Mouse (Mus musculus) hindbrain, embryonic 11.5 days (tissue): ENCODE results near the gene Sf3a1. TPM values are rescaled to one million over a fixed set of nuclear protein-coding genes. Genes with fewer than 3 reads are reported as not detected.

Experiments used
- ATAC-seq: fragments of 200-750 bp; cut with Nextera tagmentation; 2 replicates; pipeline ENCODE4 v1.8.0; 2017; ENCODE audit warnings: mild to moderate bottlenecking, moderate TSS enrichment, moderate library complexity; ENCODE audit not compliant: low FRiP score
- DNase-seq: peaks from one replicate; pipeline ENCODE4 v3.0.0-alpha.2; 2015; ENCODE audit warnings: low spot score
- H3K27ac ChIP-seq: fragments of 300-500 bp; sonication (generic); 2 replicates; pipeline ENCODE4 v1.5.1; 2014; ENCODE audit warnings: mild to moderate bottlenecking, low read depth, low read length
- H3K27me3 ChIP-seq: fragments of 300-500 bp; sonication (generic); 2 replicates; pipeline ENCODE4 v1.6.1; 2014; ENCODE audit warnings: mild to moderate bottlenecking, low read length, moderate library complexity, mixed read lengths; ENCODE audit not compliant: control insufficient read depth, insufficient read depth
- H3K36me3 ChIP-seq: fragments of 300-500 bp; sonication (generic); 2 replicates; pipeline ENCODE4 v1.6.1; 2014; ENCODE audit warnings: mild to moderate bottlenecking, low read length, moderate library complexity, mixed read lengths; ENCODE audit not compliant: control insufficient read depth, insufficient read depth
- H3K4me1 ChIP-seq: fragments of 300-500 bp; sonication (generic); replicated peaks from 2 replicates; pipeline ENCODE4 v1.6.1; 2014; ENCODE audit warnings: low read length, mixed read lengths; ENCODE audit not compliant: control insufficient read depth, insufficient read depth
- H3K4me2 ChIP-seq: fragments of 300-500 bp; sonication (generic); replicated peaks from 2 replicates; pipeline ENCODE4 v1.6.1; 2014; ENCODE audit warnings: mild to moderate bottlenecking, low read depth, low read length
- H3K4me3 ChIP-seq: fragments of 300-500 bp; sonication (generic); 2 replicates; pipeline ENCODE4 v1.5.1; 2014; ENCODE audit warnings: low read depth, low read length
- H3K9ac ChIP-seq: fragments of 300-500 bp; sonication (generic); 2 replicates; pipeline ENCODE4 v1.6.1; 2014; ENCODE audit warnings: low read depth, low read length
- H3K9me3 ChIP-seq: fragments of 300-500 bp; sonication (generic); 2 replicates; pipeline ENCODE4 v1.6.1; 2016; ENCODE audit warnings: low read length; ENCODE audit not compliant: control insufficient read depth
- WGBS: fragments of 180-500 bp; shearing (Covaris S2); extraction: QIAGEN DNeasy Blood & Tissue Kit; methylation state at CpG from one replicate; pipeline ENCODE4 v1.1.7; 2014; 5-methylcytosine and 5-hydroxymethylcytosine counted together
- polyA plus RNA-seq: library from polyadenylated mRNA; unstranded; fragments of >200 nt; fragmentation: Nextera tagmentation; extraction: Ambion mirVana; gene quantifications from 2 replicates; pipeline ENCODE4 v1.2.1, GENCODE M21; 2014

Gene Sf3a1
- polyA plus RNA-seq, 1 experiment from 2014 or later, result 80.7 TPM

DNA sequence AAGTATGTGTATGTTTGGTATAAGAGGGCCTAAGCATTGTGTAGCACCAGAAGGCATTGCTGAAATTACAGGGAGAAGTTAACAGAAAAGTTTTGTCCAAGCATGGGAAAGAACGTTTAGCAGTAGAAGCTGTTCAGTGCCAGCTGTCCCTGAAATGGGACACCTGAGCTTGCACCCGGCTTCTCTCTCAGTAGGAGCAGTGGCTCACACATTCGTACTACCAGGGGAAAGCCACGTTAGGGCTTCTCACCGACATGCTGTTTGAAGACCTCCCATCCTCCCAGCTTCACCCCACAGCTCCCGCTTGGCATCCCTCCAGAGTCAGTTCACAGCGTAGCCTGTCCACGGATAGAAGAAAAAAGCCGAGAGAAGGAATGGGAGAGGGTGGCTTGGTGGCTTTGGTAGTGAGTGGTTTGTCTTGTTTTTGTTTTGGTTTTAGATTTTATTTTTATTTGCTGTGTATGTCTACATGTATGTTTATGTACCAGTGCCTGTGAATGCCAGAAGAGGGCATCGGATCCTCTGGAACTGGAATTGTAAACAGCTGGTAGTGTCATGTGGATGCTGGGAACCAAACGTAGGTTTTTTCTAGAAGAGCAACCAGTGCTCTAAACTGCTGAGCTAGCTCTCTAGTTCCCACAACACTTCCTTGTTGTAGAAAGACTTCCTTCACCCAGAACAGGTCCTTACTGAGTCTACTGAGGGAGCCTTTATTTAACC lies 42.0 kb downstream of the Sf3a1 start:
- Histone ChIP-seq H3K27ac (no peak overlapping the region), H3K4me3 (no peak overlapping the region), H3K27me3 (no peaks in the 10 kb centered on the region), H3K9me3 (no peaks in the 10 kb centered on the region), H3K36me3 (no peaks in the 10 kb centered on the region), H3K4me1 (no peaks in the 10 kb centered on the region), H3K9ac (no peak overlapping the region), H3K4me2 (no peak overlapping the region)
- 85% methylated on average over 11 of the region's 11 CpGs for WGBS
- ATAC-seq (no peak), DNase-seq (no peak)

DNA sequence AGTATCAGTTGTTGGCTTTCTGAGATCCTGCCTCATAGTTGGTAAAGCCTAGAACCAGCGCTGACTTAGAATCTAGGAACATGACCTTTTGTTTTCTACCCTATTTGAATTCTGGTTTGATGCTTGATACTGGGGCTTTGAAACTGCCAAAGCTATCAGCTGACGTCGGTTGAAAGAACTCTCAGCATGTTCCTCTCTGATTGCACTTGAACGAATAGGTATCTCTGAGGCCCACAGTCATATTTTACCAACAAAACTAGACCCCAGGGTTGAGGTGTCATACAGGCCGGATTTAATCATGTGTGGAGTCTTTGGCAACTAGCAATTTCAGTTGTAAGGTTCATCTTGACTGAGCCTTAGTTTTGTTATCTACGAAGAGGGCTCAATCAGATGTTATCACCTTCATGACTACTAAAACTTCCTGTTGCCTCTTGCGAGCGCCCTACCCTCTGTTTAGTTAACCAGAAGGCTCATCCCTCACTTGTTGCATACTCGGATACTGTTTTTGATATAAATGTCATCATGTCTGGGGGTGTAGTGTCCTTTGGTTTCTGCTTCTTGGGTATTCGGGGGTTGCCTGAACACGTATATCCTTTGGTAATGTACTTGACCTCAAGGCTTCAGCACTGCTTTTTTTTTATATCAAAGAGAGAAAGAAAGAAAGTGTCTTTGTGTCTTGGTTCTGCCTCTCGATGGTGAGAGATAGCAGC lies 43.0 kb downstream of the Sf3a1 start:
- no peak for DNase-seq
- Histone ChIP-seq H3K9ac (no peak overlapping the region), H3K36me3 (no peaks in the 10 kb centered on the region), H3K27me3 (no peaks in the 10 kb centered on the region), H3K27ac (no peak overlapping the region), H3K4me3 (no peak overlapping the region), H3K4me2 (no peak overlapping the region), H3K4me1 (no peaks in the 10 kb centered on the region), H3K9me3 (no peaks in the 10 kb centered on the region)
- 91% methylated on average over 12 of the region's 12 CpGs for WGBS
- ATAC-seq, result no peak

DNA sequence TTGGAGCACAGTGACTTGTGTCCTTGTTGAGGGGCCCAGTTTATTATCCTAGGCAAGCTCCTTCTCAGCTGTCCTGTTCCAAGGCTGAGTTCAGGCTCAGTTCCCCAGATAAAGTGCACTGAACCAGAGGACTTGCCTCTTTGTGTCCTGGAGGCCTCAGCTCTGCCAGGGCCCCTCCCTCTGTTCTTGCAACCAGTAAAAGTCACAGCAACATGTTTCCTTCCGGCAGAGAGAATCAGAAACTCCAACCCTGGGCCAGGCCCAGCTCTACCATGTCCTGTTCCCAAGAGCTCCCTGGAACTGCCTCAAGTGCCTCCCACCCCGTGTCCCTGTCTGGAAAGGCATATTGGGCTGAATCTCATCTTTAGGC lies 43.5 kb downstream of the Sf3a1 start:
- Histone ChIP-seq H3K4me3 (no peak overlapping the region), H3K27me3 (no peaks in the 10 kb centered on the region), H3K4me1 (no peaks in the 10 kb centered on the region), H3K36me3 (no peaks in the 10 kb centered on the region), H3K4me2 (no peak overlapping the region), H3K27ac (no peak overlapping the region), H3K9me3 (no peaks in the 10 kb centered on the region), H3K9ac (no peak overlapping the region)
- WGBS, result 55% methylated on average over 2 of the region's 2 CpGs
- no peak for DNase-seq
- ATAC-seq, result no peak

DNA sequence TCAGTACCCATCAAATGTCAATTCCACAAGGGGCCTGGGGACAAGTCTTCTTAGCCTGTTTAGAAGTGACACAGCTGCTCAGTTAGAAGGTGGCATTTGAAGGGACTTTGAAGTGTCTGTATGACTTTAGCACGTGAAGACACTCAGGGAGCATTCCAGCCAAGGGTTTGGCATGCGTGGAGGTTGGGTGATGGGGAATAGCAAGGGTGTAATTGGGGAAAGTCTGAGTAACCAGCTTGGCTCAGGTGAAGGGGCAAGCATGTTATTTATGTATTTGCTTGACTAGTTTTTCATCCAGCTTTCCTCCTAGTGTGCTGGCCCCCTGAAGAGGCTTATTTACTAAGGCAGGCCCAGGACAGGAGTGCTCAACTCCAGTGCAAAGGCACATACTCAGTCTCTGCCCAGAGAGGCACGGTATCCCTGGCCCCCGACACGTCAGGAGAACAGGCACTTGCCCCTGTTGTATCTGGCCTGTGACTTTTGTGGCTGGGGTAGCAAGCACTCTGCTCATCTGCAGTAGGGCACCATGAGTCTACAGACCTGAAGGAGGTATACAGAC lies 45.0 kb downstream of the Sf3a1 start:
- no peak for DNase-seq
- no peaks in the 10 kb centered on the region for H3K9me3 ChIP-seq
- no peak overlapping the region for H3K9ac ChIP-seq
- H3K4me3 ChIP-seq, result no peak overlapping the region
- H3K36me3 ChIP-seq, result no peaks in the 10 kb centered on the region
- no peaks in the 10 kb centered on the region for H3K27me3 ChIP-seq
- H3K4me1 ChIP-seq, result no peaks in the 10 kb centered on the region
- no peak overlapping the region for H3K4me2 ChIP-seq
- no peak for ATAC-seq
- WGBS, result 89% methylated on average over 5 of the region's 5 CpGs
- no peak overlapping the region for H3K27ac ChIP-seq

DNA sequence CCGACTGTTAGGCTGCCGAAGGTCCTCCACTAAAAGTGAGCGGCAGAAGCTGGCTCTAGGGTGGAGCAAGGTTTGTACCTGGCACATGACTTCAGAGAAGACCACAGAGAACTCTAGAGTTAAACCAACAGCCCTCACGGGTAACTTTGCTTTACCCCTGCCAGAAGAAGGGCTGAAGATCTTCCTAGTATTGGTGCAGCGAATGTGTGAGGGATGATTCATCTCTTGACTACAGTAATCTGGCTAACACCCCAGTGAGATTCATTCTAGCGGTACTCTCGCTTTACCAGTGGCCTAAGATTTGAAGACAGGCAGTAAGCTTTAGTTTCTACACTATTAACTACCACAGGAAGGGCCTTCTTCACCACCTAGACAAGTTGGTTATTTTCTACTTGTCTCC lies 45.8 kb downstream of the Sf3a1 start:
- no peak for ATAC-seq
- no peak for DNase-seq
- Histone ChIP-seq H3K4me2 (no peak overlapping the region), H3K27ac (no peak overlapping the region), H3K4me1 (no peaks in the 10 kb centered on the region), H3K27me3 (no peaks in the 10 kb centered on the region), H3K4me3 (no peak overlapping the region), H3K9ac (no peak overlapping the region), H3K9me3 (no peaks in the 10 kb centered on the region), H3K36me3 (no peaks in the 10 kb centered on the region)
- 89% methylated on average over 7 of the region's 7 CpGs for WGBS

DNA sequence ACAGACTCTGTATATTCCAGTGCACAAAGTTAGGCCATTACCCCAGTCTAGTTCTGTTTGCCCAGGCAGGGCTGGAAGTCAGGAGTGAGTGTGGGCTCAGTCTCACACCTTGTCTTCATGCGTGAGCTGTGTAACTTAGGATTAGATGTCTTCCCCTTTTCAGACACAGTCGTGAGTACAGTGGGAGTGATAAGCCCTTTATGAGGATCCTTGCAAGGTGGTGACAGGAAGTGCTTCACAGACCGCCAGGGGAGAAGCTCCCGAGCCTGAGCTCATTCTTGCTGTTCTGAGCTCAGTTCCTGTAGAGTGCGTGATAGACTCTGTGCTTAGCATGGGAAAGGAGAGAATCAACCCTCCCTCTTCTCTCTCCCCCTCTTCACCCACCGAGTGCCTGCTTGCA lies 46.4 kb downstream of the Sf3a1 start:
- WGBS, result 85% methylated on average over 6 of the region's 6 CpGs
- H3K9me3 ChIP-seq, result no peaks in the 10 kb centered on the region

DNA sequence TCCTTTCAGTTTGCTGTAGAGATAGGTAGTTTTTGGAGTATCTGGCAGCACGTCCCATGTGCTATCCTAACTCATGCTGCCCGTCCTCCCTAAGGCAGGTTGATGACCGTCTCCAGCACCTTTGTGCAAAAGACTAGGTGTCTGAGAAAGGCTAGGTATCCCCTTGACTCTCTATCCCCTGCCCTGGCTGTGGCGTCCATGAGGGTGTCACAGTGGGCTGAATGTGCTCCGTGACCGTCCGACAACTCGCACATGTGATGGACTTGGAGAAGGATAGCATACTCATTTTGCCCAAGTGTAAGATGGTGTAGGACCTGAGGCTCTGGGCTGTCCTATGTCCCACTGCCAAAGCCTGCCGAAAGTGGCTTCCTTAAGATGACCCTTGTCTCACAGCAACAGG lies 47.5 kb downstream of the Sf3a1 start:
- DNase-seq, result no peak
- Histone ChIP-seq H3K9ac (no peak overlapping the region), H3K4me1 (no peaks in the 10 kb centered on the region), H3K9me3 (no peaks in the 10 kb centered on the region), H3K27me3 (no peaks in the 10 kb centered on the region), H3K27ac (no peak overlapping the region), H3K36me3 (no peaks in the 10 kb centered on the region), H3K4me2 (no peak overlapping the region), H3K4me3 (no peak overlapping the region)
- ATAC-seq, result no peak
- WGBS, result 93% methylated on average over 9 of the region's 9 CpGs

More for the DNA sequence above, 46.4 kb downstream of the Sf3a1 start:
- Histone ChIP-seq H3K27me3 (no peaks in the 10 kb centered on the region), H3K4me2 (no peak overlapping the region), H3K27ac (no peak overlapping the region), H3K4me3 (no peak overlapping the region), H3K4me1 (no peaks in the 10 kb centered on the region), H3K36me3 (no peaks in the 10 kb centered on the region), H3K9ac (no peak overlapping the region)
- ATAC-seq (no peak), DNase-seq (no peak)

DNA sequence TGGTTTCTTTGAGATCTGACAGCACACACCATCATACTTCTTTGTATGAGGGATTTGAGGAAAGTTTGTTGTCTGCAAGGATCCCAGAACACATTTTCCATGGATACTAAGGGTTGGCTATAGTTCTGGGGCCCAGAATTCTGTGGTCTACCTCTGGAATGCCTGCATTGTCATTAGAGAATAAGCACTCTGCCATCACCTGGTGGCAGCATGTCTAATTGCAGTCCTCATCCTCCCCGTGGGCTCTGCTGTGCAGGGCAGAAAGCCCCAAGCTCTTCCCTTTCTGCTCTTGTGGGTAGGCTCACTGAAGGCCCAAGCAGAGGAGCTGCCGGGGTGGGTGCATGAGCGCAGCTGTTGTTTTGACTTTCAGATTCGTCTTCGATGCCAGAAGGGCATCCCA lies 49.4 kb downstream of the Sf3a1 start:
- Histone ChIP-seq H3K4me1 (no peaks in the 10 kb centered on the region), H3K9me3 (no peaks in the 10 kb centered on the region), H3K4me3 (no peak overlapping the region), H3K27ac (no peak overlapping the region), H3K4me2 (no peak overlapping the region), H3K27me3 (no peaks in the 10 kb centered on the region), H3K36me3 (0 out of 2 replicates have a peak, but pooled peaks cover 3% of the 10 kb centered on the region), H3K9ac (no peak overlapping the region)
- no peak for DNase-seq
- 76% methylated on average over 5 of the region's 5 CpGs for WGBS
- no peak for ATAC-seq

DNA sequence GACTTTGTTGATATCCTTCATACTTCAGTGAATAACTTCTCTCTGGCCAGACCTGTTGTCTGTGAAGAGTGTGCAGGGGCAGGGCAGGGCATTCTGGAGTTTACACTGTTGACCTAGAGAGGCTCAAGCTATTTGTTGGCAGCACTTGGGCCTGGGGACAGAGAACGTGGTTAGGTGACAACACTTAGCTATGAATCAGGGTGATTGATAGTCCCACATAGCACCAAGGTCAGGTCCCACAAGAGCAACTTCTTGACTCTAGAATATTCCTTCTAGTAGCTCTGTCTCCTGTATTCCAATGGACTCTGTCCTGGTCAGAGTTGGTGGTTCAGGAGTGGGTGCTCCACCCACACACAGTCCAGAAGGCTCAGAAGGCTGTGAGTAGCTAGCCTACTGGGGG lies 50.6 kb downstream of the Sf3a1 start:
- ATAC-seq, result no peak

More for the DNA sequence above, 50.6 kb downstream of the Sf3a1 start:
- H3K9me3 ChIP-seq, result no peaks in the 10 kb centered on the region
- H3K36me3 ChIP-seq, result 0 out of 2 replicates have a peak, but pooled peaks cover 3% of the 10 kb centered on the region
- no peak overlapping the region for H3K27ac ChIP-seq
- H3K4me3 ChIP-seq, result no peak overlapping the region
- no peaks in the 10 kb centered on the region for H3K27me3 ChIP-seq
- no peak overlapping the region for H3K4me2 ChIP-seq
- DNase-seq, result no peak
- WGBS, result 83% methylated on average over 1 of the region's 1 CpGs
- H3K4me1 ChIP-seq, result no peaks in the 10 kb centered on the region
- no peak overlapping the region for H3K9ac ChIP-seq
